15 mouse cellular contexts compared by ENCODE assay signal in the genomic region with DNA sequence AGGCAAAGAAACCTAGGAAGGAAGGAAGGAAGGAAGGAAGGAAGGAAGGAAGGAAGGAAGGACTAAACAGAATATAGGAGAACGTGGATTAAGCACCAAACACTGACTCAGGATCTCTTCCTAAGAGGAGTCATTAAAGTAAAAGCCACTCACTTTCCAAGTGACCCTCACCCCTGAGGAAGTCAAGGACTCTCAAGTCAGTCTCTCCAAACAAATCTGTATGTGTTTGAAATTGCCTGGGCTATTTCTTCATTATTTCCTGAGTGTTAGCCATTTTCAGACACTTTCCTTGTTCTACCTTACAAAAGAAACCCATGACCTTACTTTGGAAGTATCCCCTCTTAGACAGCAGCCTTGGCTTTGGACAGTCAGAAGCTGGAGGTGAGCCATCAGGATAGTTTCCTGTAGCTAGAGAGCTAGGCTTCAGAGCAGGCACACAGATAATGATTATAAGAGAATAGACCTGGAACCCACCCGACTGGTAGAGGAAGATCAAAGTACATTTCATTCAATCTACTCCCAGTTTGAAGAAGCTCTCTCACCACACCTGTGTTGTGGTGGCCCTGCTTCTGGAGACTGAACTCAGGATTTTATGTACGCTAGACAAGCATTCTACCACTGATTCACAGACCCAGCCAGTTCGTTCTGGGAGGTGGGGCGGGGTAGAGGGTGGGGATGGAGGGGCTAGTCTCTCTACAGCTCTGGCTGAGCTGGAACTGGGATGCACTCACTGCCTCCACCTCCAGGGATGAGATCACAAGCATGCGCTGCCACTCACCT. TPM values are rescaled to one million over a fixed set of nuclear protein-coding genes. Genes with fewer than 3 reads are reported as not detected.
DNase-seq lines count a peak whose midpoint lies in the region; ATAC-seq and TF ChIP-seq lines count a peak whose summit lies in the region.
"Had no signal": no experiment of that assay in that cellular context is flagged by ENCODE, and none has a peak within 500 bp of the region (broad histone marks: within the 10 kb centered on the region; RNA-seq: fewer than 3 reads in every experiment).

No protein-coding gene starts in this region.

- H3K4me3 ChIP-seq in intestine, embryonic 15.5 days (replicated peaks) = no peak overlapping the region
- no peak overlapping the region for H3K4me3 ChIP-seq in kidney, postnatal 0 days (replicated peaks; ENCODE audit: low read depth, low read length)
- H3K4me3 ChIP-seq: forebrain, embryonic 15.5 days; limb, embryonic 12.5 days; midbrain, embryonic 13.5 days had no signal

- no peaks in the 10 kb centered on the region for H3K9me3 ChIP-seq in intestine, embryonic 15.5 days
- H3K9me3 ChIP-seq in kidney, postnatal 0 days (replicated peaks; ENCODE audit: low read length) = no peaks in the 10 kb centered on the region
- H3K9me3 ChIP-seq: forebrain, embryonic 15.5 days; limb, embryonic 12.5 days; midbrain, embryonic 13.5 days had no signal

- no peaks in the 10 kb centered on the region for H3K27me3 ChIP-seq in intestine, embryonic 15.5 days (replicated peaks)
- H3K27me3 ChIP-seq in kidney, postnatal 0 days (ENCODE audit: insufficient read depth, low read length) = no peaks in the 10 kb centered on the region
- H3K27me3 ChIP-seq: forebrain, embryonic 15.5 days; limb, embryonic 12.5 days; midbrain, embryonic 13.5 days had no signal

- no peak for TF ChIP-seq CTCF in kidney, postnatal 0 days (IDR thresholded peaks at IDR 0.05; ENCODE audit: low read depth)

- WGBS in intestine, embryonic 15.5 days = 53% methylated on average over 6 of the region's 6 CpGs
- WGBS in kidney, postnatal 0 days = 61% methylated on average over 6 of the region's 6 CpGs

- H3K4me1 ChIP-seq in intestine, embryonic 15.5 days (replicated peaks) = peaks cover 3% of the 10 kb centered on the region
- no peaks in the 10 kb centered on the region; the same call in 1 of the 2 replicates for H3K4me1 ChIP-seq in kidney, postnatal 0 days (replicated peaks; ENCODE audit: insufficient read depth, low read length)

- H3K36me3 ChIP-seq in intestine, embryonic 15.5 days = no peaks in the 10 kb centered on the region
- H3K36me3 ChIP-seq in kidney, postnatal 0 days (ENCODE audit: insufficient read depth, low read length) = no peaks in the 10 kb centered on the region
- H3K36me3 ChIP-seq: forebrain, embryonic 15.5 days; limb, embryonic 12.5 days; midbrain, embryonic 13.5 days had no signal

- no peak overlapping the region for H3K27ac ChIP-seq in intestine, embryonic 15.5 days
- 0 out of 2 replicates have a peak overlapping the region, but pooled peaks have one; percentile 6 for H3K27ac ChIP-seq in kidney, postnatal 0 days
- H3K27ac ChIP-seq: forebrain, embryonic 15.5 days; limb, embryonic 12.5 days; midbrain, embryonic 13.5 days had no signal

- peak; percentile 34; the same call in 1 of the 2 replicates for ATAC-seq in intestine, embryonic 15.5 days
- peak; percentile 62; the same call in 1 of the 2 replicates for ATAC-seq in kidney, postnatal 0 days (replicated peaks; ENCODE audit: low FRiP score, low read depth)
- ATAC-seq: forebrain, embryonic 15.5 days; midbrain, embryonic 13.5 days had no signal

- no peak overlapping the region for H3K9ac ChIP-seq in intestine, embryonic 15.5 days
- no peak overlapping the region for H3K9ac ChIP-seq in kidney, postnatal 0 days (ENCODE audit: low read depth, low read length)
- H3K9ac ChIP-seq: forebrain, embryonic 15.5 days; limb, embryonic 12.5 days; midbrain, embryonic 13.5 days had no signal

- peak; percentile 29 to 62 for DNase-seq in adrenal gland, postnatal 36 days
- no peak for DNase-seq in adrenal gland, postnatal 4 days (ENCODE audit: low spot score in 2 of 2)
- DNase-seq in kidney, adult 11 months = peak; percentile 35
- DNase-seq in kidney, postnatal 4 days = no peak
- no peak for DNase-seq in kidney, postnatal 0 days (ENCODE audit: low spot score)
- DNase-seq in retina, embryonic 14.5 days (ENCODE audit: low spot score) = no peak
- no peak for DNase-seq in c-Kit-positive CD71-positive TER-119-positive erythroid progenitor cells, embryonic 14.5 days (ENCODE audit: low spot score)
- DNase-seq: gastrocnemius, postnatal 36 days; heart, postnatal 4 days; right cerebral cortex, postnatal 4 days; thymus, adult 2 months had no signal

- no peak overlapping the region for H3K4me2 ChIP-seq in intestine, embryonic 15.5 days (replicated peaks)
- no peak overlapping the region for H3K4me2 ChIP-seq in kidney, postnatal 0 days (ENCODE audit: low read length)
- H3K4me2 ChIP-seq: forebrain, embryonic 15.5 days; limb, embryonic 12.5 days; midbrain, embryonic 13.5 days had no signal

RNA-seq across cellular contexts. Expression of gene Dennd5a, which starts 5.5 kb away (rescaled TPM):
- total RNA-seq in adrenal gland, postnatal 36 days (2021) = 100 to 1,000 TPM; 161 to 174 TPM
- 100 to 1,000 TPM; 150 to 154 TPM for total RNA-seq in adrenal gland, postnatal 4 days (2021)
- 24.9 and 25.7 TPM in 2 replicates for polyA plus RNA-seq in intestine, embryonic 15.5 days (2015; fragmentation: Nextera tagmentation; extraction: Ambion mirVana)
- polyA plus RNA-seq in kidney, postnatal 0 days (2015; fragmentation: Nextera tagmentation; extraction: Ambion mirVana) = 32.3 and 35.0 TPM in 2 replicates

RNA-seq across cellular contexts. Expression of gene Tmem41b, which starts 31.9 kb away (rescaled TPM):
- total RNA-seq in adrenal gland, postnatal 36 days (2021) = 10 to 100 TPM; 48.5 to 51.7 TPM
- 10 to 100 TPM; 43.4 to 49.2 TPM for total RNA-seq in adrenal gland, postnatal 4 days (2021)
- 74.6 and 81.9 TPM in 2 replicates for polyA plus RNA-seq in intestine, embryonic 15.5 days (2015; fragmentation: Nextera tagmentation; extraction: Ambion mirVana)
- 72.9 and 75.0 TPM in 2 replicates for polyA plus RNA-seq in kidney, postnatal 0 days (2015; fragmentation: Nextera tagmentation; extraction: Ambion mirVana)

Comparison
In these comparisons a context has a peak if more than half of its experiments do, and no peak if none do; other contexts are left out.
1. DNase-seq: peak in adrenal gland, postnatal 36 days (2 of 2) and kidney, adult 11 months (single experiment); none in adrenal gland, postnatal 4 days (0 of 2), kidney, postnatal 4 days (0 of 2), kidney, postnatal 0 days (single experiment), retina, embryonic 14.5 days (single experiment) and c-Kit-positive CD71-positive TER-119-positive erythroid progenitor cells, embryonic 14.5 days (single experiment).